Mouse (Mus musculus): ENCODE measurements around the gene Cdhr3. TPM values are rescaled to one million over a fixed set of nuclear protein-coding genes. Genes with fewer than 3 reads are reported as not detected.

The Cdhr3 gene
- total and polyA plus RNA-seq, 2 experiments from 2014 or later, result 0.55 to 1.0 TPM

DNA sequence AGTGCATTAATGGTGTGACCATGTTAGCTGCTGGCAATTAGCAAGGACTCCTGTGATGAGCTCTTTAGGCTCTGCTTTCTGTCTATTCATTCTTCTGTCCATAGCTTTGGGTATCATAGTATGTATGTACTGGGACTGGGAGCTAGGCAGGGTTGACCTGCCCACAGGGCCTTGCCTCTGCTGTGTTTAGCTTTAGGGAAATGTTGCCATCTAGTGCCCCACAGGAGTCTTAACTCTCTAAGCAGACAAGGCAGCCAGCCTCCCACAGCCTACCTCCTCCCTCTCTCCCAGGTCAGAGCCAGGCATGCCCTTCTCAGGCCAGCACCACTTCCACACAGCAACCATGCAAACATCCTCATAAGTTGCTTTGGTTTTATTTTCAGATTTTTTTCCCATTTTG is 16.9 kb upstream of the Cdhr3 start:
- ATAC-seq (ENCODE audit: low FRiP score) (no peak), DNase-seq (ENCODE audit: low spot score) (peak; percentile 75)
- H3K9me3 ChIP-seq (ENCODE audit: low read length), result no peaks in the 10 kb centered on the region
- H3K4me3 ChIP-seq (ENCODE audit: low read depth, low read length), result no peak overlapping the region
- H3K4me2 ChIP-seq (ENCODE audit: low read depth, low read length, poor library complexity, severe bottlenecking), result no peak overlapping the region
- no peak overlapping the region for H3K9ac ChIP-seq (replicated peaks; ENCODE audit: low read length, poor library complexity, severe bottlenecking)
- H3K4me1 ChIP-seq (ENCODE audit: insufficient read depth, low read length), result no peaks in the 10 kb centered on the region
- H3K27me3 ChIP-seq (ENCODE audit: insufficient read depth, low read length), result no peaks in the 10 kb centered on the region
- no peak overlapping the region for H3K27ac ChIP-seq (ENCODE audit: low read depth, low read length)
- H3K36me3 ChIP-seq (ENCODE audit: insufficient read depth, low read length), result no peaks in the 10 kb centered on the region
- peak; percentile 76 for TF ChIP-seq CTCF (IDR thresholded peaks at IDR 0.05)

DNA sequence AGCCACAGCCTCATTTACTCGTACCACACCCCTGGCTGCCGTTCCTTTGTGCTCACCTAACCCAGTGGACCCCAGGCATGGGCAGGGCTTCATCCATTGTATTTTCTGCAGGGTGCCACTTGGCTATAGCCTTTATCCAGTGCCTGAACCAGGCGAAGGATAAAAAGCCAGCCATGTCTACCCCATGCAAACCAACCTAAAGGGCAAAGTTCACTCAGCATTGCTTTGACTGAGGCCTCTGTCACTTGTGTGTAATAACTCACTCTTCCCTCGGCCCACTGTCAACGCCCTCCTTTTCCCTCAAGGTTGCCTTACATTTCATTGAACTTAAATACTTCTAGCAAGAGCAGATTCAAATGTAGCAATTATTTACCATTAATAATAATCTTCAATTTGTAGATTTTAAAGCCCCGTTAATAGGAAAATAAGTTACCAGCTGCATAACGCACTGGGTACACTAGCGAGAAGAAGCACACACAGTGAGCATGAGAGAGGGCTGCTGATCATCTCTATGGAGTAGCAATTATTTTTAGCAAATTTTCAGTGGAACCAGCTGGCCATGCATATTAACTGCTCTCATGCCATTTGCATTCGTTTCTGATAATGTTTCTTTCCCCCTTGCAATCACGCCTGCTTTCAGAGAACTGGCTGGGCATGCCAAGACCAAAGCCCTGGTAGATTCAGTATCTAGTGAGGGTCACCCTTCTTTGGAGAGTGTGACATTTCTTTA is 13.9 kb upstream of the Cdhr3 start:
- Histone ChIP-seq H3K27me3 (ENCODE audit: insufficient read depth, low read length) (no peaks in the 10 kb centered on the region), H3K4me3 (ENCODE audit: low read depth, low read length) (no peak overlapping the region), H3K9ac (replicated peaks; ENCODE audit: low read length, poor library complexity, severe bottlenecking) (no peak overlapping the region), H3K27ac (ENCODE audit: low read depth, low read length) (no peak overlapping the region), H3K4me2 (ENCODE audit: low read depth, low read length, poor library complexity, severe bottlenecking) (no peak overlapping the region), H3K4me1 (ENCODE audit: insufficient read depth, low read length) (0 out of 2 replicates have a peak, but pooled peaks cover 6% of the 10 kb centered on the region), H3K9me3 (ENCODE audit: low read length) (no peaks in the 10 kb centered on the region), H3K36me3 (ENCODE audit: insufficient read depth, low read length) (no peaks in the 10 kb centered on the region)
- 71% methylated on average over 10 of the region's 10 CpGs for WGBS
- DNase-seq (ENCODE audit: low spot score) (no peak), ATAC-seq (ENCODE audit: low FRiP score) (no peak)
- TF ChIP-seq CTCF (IDR thresholded peaks at IDR 0.05), result no peak

DNA sequence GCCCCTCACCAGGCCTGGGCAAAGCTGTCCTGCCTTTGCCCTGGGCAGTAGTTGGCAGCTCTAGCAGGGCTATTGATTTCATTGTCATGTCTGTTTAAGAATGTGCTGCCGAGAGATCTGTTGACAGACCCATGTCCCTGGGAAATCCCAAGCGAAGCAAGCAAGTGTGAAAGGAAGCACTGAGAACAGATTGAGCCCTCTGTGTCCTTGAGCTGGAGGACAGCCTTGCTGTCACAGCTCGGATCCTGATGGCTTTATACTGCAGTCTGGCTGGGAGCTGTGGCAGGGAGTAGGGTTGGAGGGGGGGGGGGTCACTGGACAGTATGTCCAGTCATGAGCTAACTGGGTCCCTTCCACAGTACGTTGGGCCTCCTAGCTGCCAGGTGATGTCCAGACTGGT is 13.0 kb upstream of the Cdhr3 start:
- no peak overlapping the region for H3K4me3 ChIP-seq (ENCODE audit: low read depth, low read length)
- ATAC-seq (ENCODE audit: low FRiP score) (peak; percentile 69), DNase-seq (ENCODE audit: low spot score) (peak; percentile 66)
- no peaks in the 10 kb centered on the region for H3K9me3 ChIP-seq (ENCODE audit: low read length)
- TF ChIP-seq CTCF (IDR thresholded peaks at IDR 0.05), result no peak
- no peaks in the 10 kb centered on the region for H3K27me3 ChIP-seq (ENCODE audit: insufficient read depth, low read length)
- no peak overlapping the region for H3K4me2 ChIP-seq (ENCODE audit: low read depth, low read length, poor library complexity, severe bottlenecking)
- H3K9ac ChIP-seq (replicated peaks; ENCODE audit: low read length, poor library complexity, severe bottlenecking), result no peak overlapping the region
- H3K27ac ChIP-seq (ENCODE audit: low read depth, low read length), result no peak overlapping the region
- H3K4me1 ChIP-seq (ENCODE audit: insufficient read depth, low read length), result 0 out of 2 replicates have a peak, but pooled peaks cover 6% of the 10 kb centered on the region
- 46% methylated on average over 4 of the region's 4 CpGs for WGBS
- H3K36me3 ChIP-seq (ENCODE audit: insufficient read depth, low read length), result no peaks in the 10 kb centered on the region

DNA sequence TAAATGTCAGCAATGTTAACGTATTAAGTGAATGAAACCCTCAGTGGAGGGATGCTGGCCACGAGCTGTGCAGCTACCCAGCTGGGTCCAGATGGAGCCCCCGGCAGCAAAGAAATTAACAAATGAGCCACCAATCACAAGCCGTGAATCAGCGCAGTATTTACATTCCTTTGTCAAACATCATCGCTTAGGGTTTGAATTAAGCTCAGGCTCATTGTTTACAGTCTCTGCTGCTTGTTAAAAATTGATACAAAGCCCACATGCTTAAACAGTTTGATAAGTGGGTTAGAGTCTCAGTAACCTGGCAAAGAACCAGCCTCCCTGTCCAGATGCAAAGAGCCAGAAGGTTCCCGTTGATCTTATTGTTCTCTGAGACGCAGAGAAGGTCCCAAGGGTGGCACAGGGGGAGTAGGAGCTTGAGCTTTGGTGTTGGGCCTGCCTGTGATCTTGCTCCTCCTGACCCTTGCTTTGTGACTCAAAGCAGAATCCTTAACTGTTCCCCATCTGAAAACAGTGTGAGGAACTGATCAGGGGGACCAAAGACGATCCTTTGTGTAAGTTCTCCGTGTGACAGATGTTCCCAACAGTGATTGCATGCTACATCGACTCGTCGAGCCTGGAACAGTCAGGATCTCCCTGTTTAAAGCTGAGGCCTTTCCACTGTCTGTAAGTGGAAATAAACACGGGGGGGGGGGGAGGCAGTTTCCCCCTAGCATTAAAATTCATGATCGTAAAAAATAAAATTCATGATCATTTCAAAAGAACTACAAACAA is 9.9 kb upstream of the Cdhr3 start:
- Histone ChIP-seq H3K9me3 (ENCODE audit: low read length) (no peaks in the 10 kb centered on the region), H3K9ac (replicated peaks; ENCODE audit: low read length, poor library complexity, severe bottlenecking) (no peak overlapping the region), H3K36me3 (ENCODE audit: insufficient read depth, low read length) (no peaks in the 10 kb centered on the region), H3K4me1 (ENCODE audit: insufficient read depth, low read length) (0 out of 2 replicates have a peak, but pooled peaks cover 6% of the 10 kb centered on the region), H3K4me3 (ENCODE audit: low read depth, low read length) (no peak overlapping the region), H3K27me3 (ENCODE audit: insufficient read depth, low read length) (no peaks in the 10 kb centered on the region), H3K27ac (ENCODE audit: low read depth, low read length) (no peak overlapping the region), H3K4me2 (ENCODE audit: low read depth, low read length, poor library complexity, severe bottlenecking) (no peak overlapping the region)
- no peak for TF ChIP-seq CTCF (IDR thresholded peaks at IDR 0.05)
- 30% methylated on average over 15 of the region's 15 CpGs for WGBS
- ATAC-seq (ENCODE audit: low FRiP score) (no peak), DNase-seq (ENCODE audit: low spot score) (peak; percentile 31)

DNA sequence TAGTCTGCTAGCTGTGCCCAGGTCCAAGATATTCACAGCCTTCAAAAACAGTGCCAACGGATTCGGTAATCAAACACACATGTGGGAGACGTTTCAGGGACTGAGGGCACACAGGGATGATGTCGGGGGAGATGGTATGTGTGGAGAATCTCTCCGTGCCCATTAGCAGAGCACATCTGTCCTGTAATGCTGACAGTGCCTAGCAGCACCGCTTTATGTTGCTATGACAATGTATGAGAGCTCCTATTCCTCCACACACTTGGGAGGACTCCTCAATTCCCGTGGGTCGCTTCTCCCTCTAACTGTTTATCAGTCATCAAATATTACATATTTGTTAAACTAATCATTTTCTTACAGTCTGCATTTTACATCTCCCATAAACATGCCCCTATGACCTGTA is 9.0 kb upstream of the Cdhr3 start:
- 59% methylated on average over 8 of the region's 8 CpGs for WGBS
- no peak; the same call in 1 of the 2 replicates for ATAC-seq (ENCODE audit: low FRiP score)
- H3K27me3 ChIP-seq (ENCODE audit: insufficient read depth, low read length), result no peaks in the 10 kb centered on the region

DNA sequence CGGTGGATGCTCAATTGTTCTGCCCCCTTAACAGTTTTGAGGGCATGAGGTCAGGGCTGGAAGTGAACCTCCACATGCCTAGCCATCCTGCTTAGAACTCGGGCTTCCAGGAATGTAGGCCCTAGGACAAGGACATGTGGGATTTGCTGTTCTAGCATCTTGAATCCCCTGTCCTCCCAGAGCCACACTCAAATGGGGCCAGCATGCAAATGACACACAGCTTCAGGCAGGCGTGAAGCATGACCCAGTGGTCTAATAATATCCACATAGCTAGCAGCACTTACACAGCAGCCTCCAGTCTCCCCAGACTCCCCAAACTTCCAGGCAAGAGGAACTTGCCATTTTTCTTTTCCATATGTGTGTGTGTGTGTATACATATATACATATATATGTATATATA is 3.3 kb upstream of the Cdhr3 start:
- H3K27ac ChIP-seq (ENCODE audit: low read depth, low read length), result no peak overlapping the region
- no peak overlapping the region for H3K4me2 ChIP-seq (ENCODE audit: low read depth, low read length, poor library complexity, severe bottlenecking)
- H3K9me3 ChIP-seq (ENCODE audit: low read length), result no peaks in the 10 kb centered on the region
- no peaks in the 10 kb centered on the region for H3K36me3 ChIP-seq (ENCODE audit: insufficient read depth, low read length)
- H3K4me1 ChIP-seq (ENCODE audit: insufficient read depth, low read length), result no peaks in the 10 kb centered on the region
- no peaks in the 10 kb centered on the region for H3K27me3 ChIP-seq (ENCODE audit: insufficient read depth, low read length)
- H3K9ac ChIP-seq (replicated peaks; ENCODE audit: low read length, poor library complexity, severe bottlenecking), result no peak overlapping the region
- ATAC-seq (ENCODE audit: low FRiP score) (no peak), DNase-seq (ENCODE audit: low spot score) (no peak)
- H3K4me3 ChIP-seq (ENCODE audit: low read depth, low read length), result no peak overlapping the region
- no peak for TF ChIP-seq CTCF (IDR thresholded peaks at IDR 0.05)
- 72% methylated on average over 3 of the region's 3 CpGs for WGBS

More for the DNA sequence above, 9.0 kb upstream of the Cdhr3 start:
- Histone ChIP-seq H3K4me2 (ENCODE audit: low read depth, low read length, poor library complexity, severe bottlenecking) (no peak overlapping the region), H3K36me3 (ENCODE audit: insufficient read depth, low read length) (no peaks in the 10 kb centered on the region), H3K9me3 (ENCODE audit: low read length) (no peaks in the 10 kb centered on the region), H3K4me3 (ENCODE audit: low read depth, low read length) (no peak overlapping the region), H3K9ac (replicated peaks; ENCODE audit: low read length, poor library complexity, severe bottlenecking) (no peak overlapping the region), H3K27ac (ENCODE audit: low read depth, low read length) (no peak overlapping the region), H3K4me1 (ENCODE audit: insufficient read depth, low read length) (0 out of 2 replicates have a peak, but pooled peaks cover 6% of the 10 kb centered on the region)
- DNase-seq (ENCODE audit: low spot score), result no peak
- TF ChIP-seq CTCF (IDR thresholded peaks at IDR 0.05), result no peak

Data from midbrain, postnatal 0 days (tissue).